Mouse (Mus musculus) liver, postnatal 0 days (tissue): ENCODE measurements around the gene Rin3.

Experiments
- CTCF ChIP-seq: sonication (generic); IDR thresholded peaks from 2 replicates; pipeline ENCODE4 v1.5.1; 2016; ENCODE audit warnings: antibody characterized with exemption, low read depth
- EP300 ChIP-seq: IDR thresholded peaks from 2 replicates; pipeline ENCODE4 v1.6.1; 2016; ENCODE audit warnings: antibody characterized with exemption, low read depth, mild to moderate bottlenecking

DNA sequence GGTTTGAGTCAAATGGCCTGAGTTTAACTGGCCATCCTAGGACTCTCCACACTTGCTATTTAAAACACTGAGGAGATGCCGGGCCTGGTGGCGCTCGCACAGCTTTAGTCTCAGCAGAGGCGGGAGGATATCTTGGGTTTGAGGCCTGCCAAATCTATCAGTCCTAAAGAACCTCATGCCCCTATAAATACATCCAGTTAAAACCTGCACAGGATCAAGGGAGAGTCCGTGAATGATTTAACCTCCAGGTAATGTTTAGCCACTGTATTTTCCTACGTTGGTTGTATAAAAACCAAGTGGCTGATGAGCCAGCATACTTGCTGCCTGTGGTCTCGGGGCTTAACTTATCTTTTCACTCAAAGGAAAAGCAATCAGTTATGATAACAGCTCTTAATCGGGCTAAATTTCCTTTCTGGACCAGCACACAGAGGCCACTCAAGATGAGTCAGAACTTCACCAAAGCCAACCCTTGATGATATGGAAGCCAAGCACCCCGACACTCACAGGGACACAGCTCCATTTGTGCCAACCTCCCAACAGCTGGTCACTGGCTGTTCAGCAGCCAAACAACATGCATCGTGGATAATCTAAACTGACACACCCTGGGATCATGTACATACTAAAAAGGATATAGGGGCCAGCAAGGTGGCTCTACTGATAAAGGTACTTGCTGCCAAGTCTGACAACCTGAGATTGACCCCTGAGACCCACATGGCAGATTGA lies 137.5 kb downstream of the Rin3 start:
- TF ChIP-seq CTCF = no peak
- peak; percentile 92 for TF ChIP-seq EP300
